Mouse (Mus musculus): ENCODE data around the gene H1foo. TPM values are rescaled to one million over a fixed set of nuclear protein-coding genes. Genes with fewer than 3 reads are reported as not detected.
A peak's percentile ranks its signal among the peaks of the same experiment; 100 is the strongest.

Gene H1foo
- polyA plus RNA-seq, 1 experiment from 2014 or later, result not detected

- peaks cover 42% of the 10 kb centered on the region for H3K27me3 ChIP-seq
- H3K4me2 ChIP-seq, result peak overlapping the region; percentile 87; the same call in 1 of the 2 replicates
- H3K9ac ChIP-seq, result peak overlapping the region; percentile 78; the same call in 1 of the 2 replicates
- H3K9me3 ChIP-seq, result no peaks in the 10 kb centered on the region
- WGBS, result 89% methylated on average over 3 of the region's 3 CpGs
- H3K27ac ChIP-seq, result no peak overlapping the region
- 0 out of 2 replicates have a peak overlapping the region, but pooled peaks have one; percentile 9 for H3K4me3 ChIP-seq
- H3K36me3 ChIP-seq, result no peaks in the 10 kb centered on the region
- no peak for ATAC-seq (ENCODE audit: insufficient number of reproducible peaks, insufficient read depth, low FRiP score, low TSS enrichment, low read depth)
- H3K4me1 ChIP-seq, result peaks cover 61% of the 10 kb centered on the region
Observed at GRCm38 (mm10) chr6:115990056-115990455, 45.3 kb downstream of the H1foo start.

- peak overlapping the region; percentile 87; the same call in 1 of the 2 replicates for H3K4me2 ChIP-seq
- no peak for ATAC-seq (ENCODE audit: insufficient number of reproducible peaks, insufficient read depth, low FRiP score, low TSS enrichment, low read depth)
- peaks cover 42% of the 10 kb centered on the region for H3K27me3 ChIP-seq
- peak overlapping the region; percentile 65 for H3K4me3 ChIP-seq
- H3K4me1 ChIP-seq, result peaks cover 57% of the 10 kb centered on the region
- H3K9me3 ChIP-seq, result no peaks in the 10 kb centered on the region
- peak overlapping the region; percentile 78 for H3K9ac ChIP-seq
- no peak overlapping the region; the same call in 1 of the 2 replicates for H3K27ac ChIP-seq
- WGBS, result 84% methylated on average over 9 of the region's 9 CpGs
- H3K36me3 ChIP-seq, result no peaks in the 10 kb centered on the region
Observed at GRCm38 (mm10) chr6:115990479-115990878, 45.7 kb downstream of the H1foo start.

- Histone ChIP-seq H3K27ac (peak overlapping the region; percentile 64), H3K9ac (peak overlapping the region; percentile 78), H3K36me3 (no peaks in the 10 kb centered on the region), H3K4me1 (peaks cover 57% of the 10 kb centered on the region), H3K4me2 (peak overlapping the region; percentile 87), H3K9me3 (no peaks in the 10 kb centered on the region), H3K27me3 (peaks cover 47% of the 10 kb centered on the region), H3K4me3 (peak overlapping the region; percentile 65)
- 23% methylated on average over 13 of the region's 13 CpGs for WGBS
- ATAC-seq (ENCODE audit: insufficient number of reproducible peaks, insufficient read depth, low FRiP score, low TSS enrichment, low read depth), result no peak
Observed at GRCm38 (mm10) chr6:115991108-115991880, 46.6 kb downstream of the H1foo start.

- WGBS, result 32% methylated on average over 10 of the region's 10 CpGs
- Histone ChIP-seq H3K4me1 (peaks cover 56% of the 10 kb centered on the region), H3K36me3 (no peaks in the 10 kb centered on the region), H3K9me3 (no peaks in the 10 kb centered on the region), H3K4me2 (peak overlapping the region; percentile 87), H3K4me3 (peak overlapping the region; percentile 65), H3K27ac (peak overlapping the region; percentile 64), H3K27me3 (peaks cover 47% of the 10 kb centered on the region), H3K9ac (peak overlapping the region; percentile 78)
- no peak for ATAC-seq (ENCODE audit: insufficient number of reproducible peaks, insufficient read depth, low FRiP score, low TSS enrichment, low read depth)
Observed at GRCm38 (mm10) chr6:115991881-115992620, 47.3 kb downstream of the H1foo start.

- Histone ChIP-seq H3K27ac (peak overlapping the region; percentile 57), H3K9ac (peak overlapping the region; percentile 78)
Observed at GRCm38 (mm10) chr6:115992981-115993380, 48.2 kb downstream of the H1foo start.

GRCm38 (mm10) chr6:115993463-115994145, 48.9 kb downstream of the H1foo start:
- WGBS, result 2% methylated on average over 86 of the region's 86 CpGs
- Histone ChIP-seq H3K27me3 (peaks cover 47% of the 10 kb centered on the region), H3K4me3 (peak overlapping the region; percentile 65), H3K4me2 (peak overlapping the region; percentile 87), H3K9ac (peak overlapping the region; percentile 78), H3K36me3 (no peaks in the 10 kb centered on the region), H3K27ac (peak overlapping the region; percentile 71), H3K4me1 (peaks cover 67% of the 10 kb centered on the region), H3K9me3 (no peaks in the 10 kb centered on the region)
- no peak for ATAC-seq (ENCODE audit: insufficient number of reproducible peaks, insufficient read depth, low FRiP score, low TSS enrichment, low read depth)

More at GRCm38 (mm10) chr6:115992981-115993380, 48.2 kb downstream of the H1foo start:
- Histone ChIP-seq H3K4me1 (peaks cover 61% of the 10 kb centered on the region), H3K9me3 (no peaks in the 10 kb centered on the region), H3K36me3 (no peaks in the 10 kb centered on the region), H3K4me3 (peak overlapping the region; percentile 65), H3K27me3 (peaks cover 47% of the 10 kb centered on the region), H3K4me2 (peak overlapping the region; percentile 87)
- WGBS, result 44% methylated on average over 6 of the region's 6 CpGs
- ATAC-seq (ENCODE audit: insufficient number of reproducible peaks, insufficient read depth, low FRiP score, low TSS enrichment, low read depth), result no peak

- Histone ChIP-seq H3K9ac (peak overlapping the region; percentile 78), H3K4me3 (peak overlapping the region; percentile 65), H3K36me3 (no peaks in the 10 kb centered on the region), H3K9me3 (no peaks in the 10 kb centered on the region), H3K27me3 (peaks cover 47% of the 10 kb centered on the region), H3K4me2 (peak overlapping the region; percentile 87), H3K4me1 (peaks cover 74% of the 10 kb centered on the region), H3K27ac (peak overlapping the region; percentile 71)
- ATAC-seq (ENCODE audit: insufficient number of reproducible peaks, insufficient read depth, low FRiP score, low TSS enrichment, low read depth), result peak; percentile 21; the same call in 1 of the 2 replicates
- under 1% methylated on average over 93 of the region's 93 CpGs for WGBS
Observed at GRCm38 (mm10) chr6:115994146-115994876, 49.6 kb downstream of the H1foo start.

GRCm38 (mm10) chr6:115994877-115995520, 50.3 kb downstream of the H1foo start, which contains the start of gene Plxnd1:
Plxnd1 (minus strand) TSS chr6:115995005.
- Histone ChIP-seq H3K4me3 (peak within 1 kb of the TSS; percentile 65), H3K4me2 (peak within 1 kb of the TSS; percentile 87), H3K36me3 (no peaks in the 10 kb centered on the region), H3K4me1 (peaks cover 75% of the 10 kb centered on the region), H3K27me3 (peaks cover 47% of the 10 kb centered on the region), H3K27ac (peak within 1 kb of the TSS; percentile 71), H3K9me3 (no peaks in the 10 kb centered on the region), H3K9ac (peak within 1 kb of the TSS; percentile 78)
- peak; percentile 56; the same call in 1 of the 2 replicates for ATAC-seq (ENCODE audit: insufficient number of reproducible peaks, insufficient read depth, low FRiP score, low TSS enrichment, low read depth)
- WGBS, result under 1% methylated on average over 46 of the region's 51 CpGs

GRCm38 (mm10) chr6:115995531-115995941, 50.8 kb downstream of the H1foo start:
- Histone ChIP-seq H3K9me3 (no peaks in the 10 kb centered on the region), H3K4me2 (peak overlapping the region; percentile 87), H3K27me3 (peaks cover 45% of the 10 kb centered on the region), H3K36me3 (no peaks in the 10 kb centered on the region), H3K4me3 (no peak overlapping the region), H3K27ac (peak overlapping the region; percentile 55; the same call in 1 of the 2 replicates), H3K4me1 (peaks cover 73% of the 10 kb centered on the region), H3K9ac (no peak overlapping the region)
- ATAC-seq (ENCODE audit: insufficient number of reproducible peaks, insufficient read depth, low FRiP score, low TSS enrichment, low read depth), result no peak
- WGBS, result 56% methylated on average over 4 of the region's 4 CpGs

GRCm38 (mm10) chr6:115996171-115996851, 51.6 kb downstream of the H1foo start:
- no peak overlapping the region for H3K4me2 ChIP-seq
- peak overlapping the region; percentile 55 for H3K27ac ChIP-seq
- no peaks in the 10 kb centered on the region for H3K36me3 ChIP-seq
- WGBS, result 21% methylated on average over 6 of the region's 6 CpGs
- H3K9me3 ChIP-seq, result no peaks in the 10 kb centered on the region
- no peak overlapping the region for H3K9ac ChIP-seq
- no peak for ATAC-seq (ENCODE audit: insufficient number of reproducible peaks, insufficient read depth, low FRiP score, low TSS enrichment, low read depth)
- H3K27me3 ChIP-seq, result peaks cover 38% of the 10 kb centered on the region
- H3K4me1 ChIP-seq, result peaks cover 67% of the 10 kb centered on the region
- H3K4me3 ChIP-seq, result no peak overlapping the region

All from embryonic facial prominence, embryonic 13.5 days (tissue).